Mouse (Mus musculus): Measurements from ENCODE around the gene Dnaaf3. TPM values are rescaled to one million over a fixed set of nuclear protein-coding genes. Genes with fewer than 3 reads are reported as not detected.

Gene Dnaaf3
- polyA plus RNA-seq, 1 experiment from 2014 or later = 0.55 TPM

DNA sequence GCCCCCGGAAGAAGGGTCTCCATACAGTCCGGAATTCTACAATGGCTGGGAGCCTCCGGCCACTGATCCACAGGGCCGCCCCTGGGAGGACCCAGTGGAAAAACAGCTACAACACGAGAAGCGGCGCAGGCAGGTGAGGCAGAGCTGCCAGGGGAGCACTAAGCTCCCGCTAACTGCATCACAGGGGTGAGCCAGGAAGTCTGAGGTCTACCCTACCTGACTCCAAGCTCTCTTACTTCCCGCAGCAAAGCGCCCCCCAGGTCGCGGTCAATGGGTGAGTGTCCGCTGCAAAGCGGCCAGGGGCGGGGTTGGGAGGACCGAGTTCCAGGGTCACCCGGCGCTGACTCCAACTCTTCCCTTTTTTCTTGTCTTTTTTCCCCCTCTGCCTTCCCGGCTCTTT is 58.3 kb downstream of the Dnaaf3 start:
- Histone ChIP-seq H3K4me1 (ENCODE audit: control insufficient read depth, insufficient read depth, low read length) (peaks cover 18% of the 10 kb centered on the region), H3K27ac (ENCODE audit: low read depth, low read length) (no peak overlapping the region), H3K9me3 (replicated peaks; ENCODE audit: control insufficient read depth, low read length) (no peaks in the 10 kb centered on the region), H3K4me2 (ENCODE audit: low read length) (no peak overlapping the region), H3K9ac (ENCODE audit: low read length) (no peak overlapping the region), H3K36me3 (ENCODE audit: control insufficient read depth, insufficient read depth, low read length) (no peaks in the 10 kb centered on the region), H3K4me3 (ENCODE audit: low read depth, low read length) (no peak overlapping the region), H3K27me3 (replicated peaks; ENCODE audit: control insufficient read depth, insufficient read depth, low read length) (peaks cover 41% of the 10 kb centered on the region)
- DNase-seq (ENCODE audit: low spot score) (no peak), ATAC-seq (no peak)
- 8% methylated on average over 19 of the region's 19 CpGs for WGBS

Small RNA genes within 50 kb of the gene (microRNA-seq; reads per million reads assigned to microRNA genes)
- gene Gm23577 = not detected

Other genes with a start within 250 kb of the Dnaaf3 start
- not detected in 2 replicates for gene Ncr1, start 194.7 kb downstream of the Dnaaf3 start, polyA plus RNA-seq (2014; fragmentation: Nextera tagmentation; extraction: Ambion mirVana)
- gene Gp6, start 134.7 kb downstream of the Dnaaf3 start, polyA plus RNA-seq (2014; fragmentation: Nextera tagmentation; extraction: Ambion mirVana) = not detected in 2 replicates
- gene Rdh13, start 86.8 kb downstream of the Dnaaf3 start, polyA plus RNA-seq (2014; fragmentation: Nextera tagmentation; extraction: Ambion mirVana) = 30.1 and 37.9 TPM in 2 replicates
- 2.9 and 5.6 TPM in 2 replicates for gene Eps8l1, start 71.8 kb downstream of the Dnaaf3 start, polyA plus RNA-seq (2014; fragmentation: Nextera tagmentation; extraction: Ambion mirVana)
- 29.4 and 32.1 TPM in 2 replicates for gene Ppp1r12c, start 30.8 kb downstream of the Dnaaf3 start, polyA plus RNA-seq (2014; fragmentation: Nextera tagmentation; extraction: Ambion mirVana)
- 1.4 and 2.3 TPM in 2 replicates for gene Tnnt1, start 16.1 kb downstream of the Dnaaf3 start, polyA plus RNA-seq (2014; fragmentation: Nextera tagmentation; extraction: Ambion mirVana)
- 0.81 and 1.7 TPM in 2 replicates for gene Tnni3, start 8.2 kb downstream of the Dnaaf3 start, polyA plus RNA-seq (2014; fragmentation: Nextera tagmentation; extraction: Ambion mirVana)
- 133 and 153 TPM in 2 replicates for gene Syt5, start 15.1 kb upstream of the Dnaaf3 start, polyA plus RNA-seq (2014; fragmentation: Nextera tagmentation; extraction: Ambion mirVana)
- not detected in 2 replicates for gene Ptprh, start 71.6 kb upstream of the Dnaaf3 start, polyA plus RNA-seq (2014; fragmentation: Nextera tagmentation; extraction: Ambion mirVana)
- 2.4 and 2.6 TPM in 2 replicates for gene Tmem86b, start 99.0 kb upstream of the Dnaaf3 start, polyA plus RNA-seq (2014; fragmentation: Nextera tagmentation; extraction: Ambion mirVana)
- gene Ppp6r1, start 126.6 kb upstream of the Dnaaf3 start, polyA plus RNA-seq (2014; fragmentation: Nextera tagmentation; extraction: Ambion mirVana) = 4.4 and 5.3 TPM in 2 replicates
- gene Hspbp1, start 152.6 kb upstream of the Dnaaf3 start, polyA plus RNA-seq (2014; fragmentation: Nextera tagmentation; extraction: Ambion mirVana) = 141 and 156 TPM in 2 replicates
- gene Brsk1, start 158.2 kb upstream of the Dnaaf3 start, polyA plus RNA-seq (2014; fragmentation: Nextera tagmentation; extraction: Ambion mirVana) = 7.9 and 8.0 TPM in 2 replicates
- gene Tmem150b, start 192.8 kb upstream of the Dnaaf3 start, polyA plus RNA-seq (2014; fragmentation: Nextera tagmentation; extraction: Ambion mirVana) = 0.12 TPM in 1 of 2 replicates, not detected in the other
- 54.6 and 57.1 TPM in 2 replicates for gene Kmt5c, start 207.7 kb upstream of the Dnaaf3 start, polyA plus RNA-seq (2014; fragmentation: Nextera tagmentation; extraction: Ambion mirVana)
- gene Cox6b2, start 220.6 kb upstream of the Dnaaf3 start, polyA plus RNA-seq (2014; fragmentation: Nextera tagmentation; extraction: Ambion mirVana) = 11.7 and 13.1 TPM in 2 replicates
- gene Fam71e2, start 238.8 kb upstream of the Dnaaf3 start, polyA plus RNA-seq (2014; fragmentation: Nextera tagmentation; extraction: Ambion mirVana) = not detected in 2 replicates